Mouse (Mus musculus) thymus, adult 18-20 months (tissue): Measurements from ENCODE around the gene Utp11.

Source experiments
- DNase-seq, 2 experiments: peaks; one replicate each; pipeline ENCODE4 v3.0.0; 2022; ENCODE audit warnings: mixed read lengths in 2 of 2

The Utp11 gene

GRCm38 (mm10) chr4:124670232-124670631 is 23.2 kb downstream of the Utp11 start:
- no peak for DNase-seq

DNA sequence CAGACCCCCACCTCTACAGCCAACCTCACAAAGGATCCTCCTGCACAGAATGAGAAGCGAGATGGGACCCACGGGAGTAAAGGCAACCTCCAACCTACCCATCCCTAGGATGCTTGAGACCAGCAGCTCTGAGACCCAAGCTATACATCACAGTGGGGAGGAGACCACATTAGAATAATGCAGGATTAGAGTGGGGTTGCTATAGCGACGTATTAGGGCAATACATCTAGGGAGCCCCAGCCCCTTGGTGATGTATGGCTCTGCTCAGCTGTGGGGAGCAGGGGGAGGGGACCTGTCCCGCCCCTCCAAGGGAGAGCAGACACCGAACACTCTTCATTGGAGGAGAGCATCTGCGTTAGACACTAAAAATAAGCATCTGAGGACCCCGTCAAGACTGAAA is 25.3 kb downstream of the Utp11 start:
- DNase-seq, result no peak

DNA sequence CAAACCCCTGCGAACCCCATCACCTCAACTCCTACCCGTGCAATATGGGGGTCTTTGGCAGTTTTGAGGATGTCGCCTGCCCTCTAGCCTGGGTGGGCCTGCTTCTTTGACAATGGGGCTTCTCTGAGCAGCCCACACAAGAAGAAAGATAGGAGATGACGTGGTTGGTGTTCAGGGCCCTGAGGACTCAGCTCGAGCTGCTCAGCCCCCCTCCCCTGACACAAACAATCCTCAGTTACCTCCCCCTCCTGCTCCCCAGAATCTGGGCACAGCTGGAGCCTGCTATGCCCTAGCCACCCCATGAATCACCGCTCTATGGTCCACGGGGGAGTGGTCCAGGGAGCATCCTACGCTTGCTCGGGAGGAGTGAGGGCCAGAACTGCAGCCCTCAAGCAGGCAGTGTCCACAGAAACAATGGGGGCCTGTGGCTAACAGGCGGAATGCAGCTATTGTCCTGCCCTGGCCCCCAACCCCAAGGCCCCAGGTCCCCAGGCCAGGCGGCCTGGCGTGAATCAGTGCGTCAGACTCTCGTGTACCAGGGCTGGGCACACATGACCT is 25.8 kb downstream of the Utp11 start:
- no peak for DNase-seq

DNA sequence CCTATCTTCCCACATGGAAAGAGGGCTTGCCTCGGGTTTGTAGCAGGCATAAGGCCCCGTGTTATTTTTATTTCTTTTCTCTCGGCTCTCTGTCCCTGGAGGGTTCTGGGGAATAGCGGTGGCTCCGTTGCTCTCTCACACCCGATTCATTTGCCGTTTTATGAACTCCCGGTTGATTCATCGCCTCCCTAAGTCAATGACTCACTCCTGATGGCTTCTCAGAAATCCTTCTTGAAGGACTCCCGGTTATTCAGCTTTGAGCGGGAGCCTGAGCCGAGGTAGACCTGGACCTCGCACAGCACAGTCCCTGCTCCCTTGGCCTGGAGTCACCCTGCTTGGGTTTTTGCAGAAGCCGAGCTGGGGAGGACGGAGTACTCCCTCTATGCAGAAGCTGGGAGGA is 28.8 kb downstream of the Utp11 start:
- no peak for DNase-seq

GRCm38 (mm10) chr4:124664185-124664584 is 29.2 kb downstream of the Utp11 start:
- no peak for DNase-seq

DNA sequence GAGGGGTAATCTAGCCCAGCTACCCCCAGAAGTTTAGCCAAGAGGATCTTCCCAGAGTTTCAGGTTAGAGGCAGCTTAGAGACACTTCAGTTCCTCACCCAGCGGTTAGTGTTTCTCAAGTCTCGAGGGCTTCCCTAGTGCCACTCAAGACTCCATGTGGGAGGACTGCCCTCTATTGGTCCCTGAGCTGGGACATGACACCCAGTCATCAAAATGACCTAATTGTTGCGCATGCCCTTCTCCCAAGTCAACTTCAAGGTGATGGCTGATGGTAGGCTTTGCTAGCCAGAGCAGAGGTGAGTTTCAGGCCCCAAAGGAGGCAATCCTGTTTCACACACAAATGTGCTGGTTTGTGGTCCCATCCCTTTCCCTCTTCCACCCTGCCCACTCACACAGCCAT is 30.4 kb downstream of the Utp11 start:
- DNase-seq, result no peak

- no peak for DNase-seq
Measured at GRCm38 (mm10) chr4:124660603-124661002, 32.8 kb downstream of the Utp11 start.

DNA sequence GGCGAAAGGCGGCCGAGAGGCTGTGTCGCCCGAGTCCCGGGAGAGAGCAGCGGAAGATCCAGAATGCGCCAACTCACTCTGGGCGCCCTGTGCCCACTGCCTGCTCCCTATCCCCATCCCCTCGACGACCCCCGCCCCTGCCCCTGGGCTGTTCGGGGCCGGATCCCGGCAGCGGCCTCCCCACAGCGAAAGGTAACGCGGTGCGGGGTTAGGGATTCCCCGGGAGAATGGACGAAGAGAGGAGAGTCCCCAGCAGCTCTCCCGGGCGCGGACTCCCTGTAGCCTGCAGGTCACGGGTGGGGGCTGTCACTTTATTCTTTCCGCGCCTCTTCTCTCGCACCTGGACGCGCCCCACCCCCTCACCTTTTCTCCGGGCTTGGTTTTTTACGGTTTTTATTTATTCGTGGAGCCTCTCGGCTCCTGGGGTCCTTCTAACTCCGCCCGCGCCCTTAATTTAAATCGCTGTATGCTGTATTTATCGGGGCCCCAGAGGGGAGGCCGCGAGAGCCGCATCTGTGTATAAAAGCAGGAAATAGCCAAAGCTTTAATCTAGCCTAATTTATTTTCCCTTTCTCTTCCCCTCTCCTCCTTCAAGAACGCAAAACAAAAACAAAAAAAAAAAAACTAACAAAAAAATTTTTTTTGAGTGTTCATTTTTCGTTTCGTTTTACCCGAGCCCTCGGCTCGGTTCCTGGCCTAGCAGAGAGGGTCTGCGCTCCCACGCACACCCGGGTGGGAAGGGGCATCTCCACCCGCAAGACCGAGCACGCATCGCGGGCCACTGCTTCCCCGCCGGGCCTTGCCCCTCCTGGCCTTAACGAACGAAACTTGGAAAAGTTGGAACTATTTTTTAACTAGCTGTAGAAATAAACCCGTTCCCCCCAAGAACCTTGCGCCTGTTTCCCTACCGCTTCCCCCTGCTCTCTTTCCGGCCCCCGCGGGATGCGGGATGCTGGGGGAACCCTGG is 33.9 kb downstream of the Utp11 start:
- DNase-seq, result no peak

DNA sequence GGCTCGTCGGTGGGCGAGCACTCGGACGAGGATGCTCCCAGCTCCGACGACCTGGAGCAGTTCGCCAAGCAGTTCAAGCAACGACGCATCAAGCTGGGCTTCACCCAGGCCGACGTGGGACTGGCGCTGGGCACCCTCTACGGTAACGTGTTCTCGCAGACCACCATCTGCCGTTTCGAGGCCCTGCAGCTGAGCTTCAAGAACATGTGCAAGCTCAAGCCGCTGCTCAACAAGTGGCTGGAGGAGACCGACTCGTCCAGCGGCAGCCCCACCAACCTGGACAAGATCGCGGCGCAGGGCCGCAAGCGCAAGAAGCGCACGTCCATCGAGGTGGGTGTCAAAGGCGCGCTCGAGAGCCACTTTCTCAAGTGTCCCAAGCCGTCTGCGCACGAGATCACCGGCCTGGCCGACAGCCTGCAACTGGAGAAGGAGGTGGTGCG is 35.0 kb downstream of the Utp11 start:
- no peak for DNase-seq

GRCm38 (mm10) chr4:124657781-124658180 is 35.6 kb downstream of the Utp11 start:
- no peak for DNase-seq

DNA sequence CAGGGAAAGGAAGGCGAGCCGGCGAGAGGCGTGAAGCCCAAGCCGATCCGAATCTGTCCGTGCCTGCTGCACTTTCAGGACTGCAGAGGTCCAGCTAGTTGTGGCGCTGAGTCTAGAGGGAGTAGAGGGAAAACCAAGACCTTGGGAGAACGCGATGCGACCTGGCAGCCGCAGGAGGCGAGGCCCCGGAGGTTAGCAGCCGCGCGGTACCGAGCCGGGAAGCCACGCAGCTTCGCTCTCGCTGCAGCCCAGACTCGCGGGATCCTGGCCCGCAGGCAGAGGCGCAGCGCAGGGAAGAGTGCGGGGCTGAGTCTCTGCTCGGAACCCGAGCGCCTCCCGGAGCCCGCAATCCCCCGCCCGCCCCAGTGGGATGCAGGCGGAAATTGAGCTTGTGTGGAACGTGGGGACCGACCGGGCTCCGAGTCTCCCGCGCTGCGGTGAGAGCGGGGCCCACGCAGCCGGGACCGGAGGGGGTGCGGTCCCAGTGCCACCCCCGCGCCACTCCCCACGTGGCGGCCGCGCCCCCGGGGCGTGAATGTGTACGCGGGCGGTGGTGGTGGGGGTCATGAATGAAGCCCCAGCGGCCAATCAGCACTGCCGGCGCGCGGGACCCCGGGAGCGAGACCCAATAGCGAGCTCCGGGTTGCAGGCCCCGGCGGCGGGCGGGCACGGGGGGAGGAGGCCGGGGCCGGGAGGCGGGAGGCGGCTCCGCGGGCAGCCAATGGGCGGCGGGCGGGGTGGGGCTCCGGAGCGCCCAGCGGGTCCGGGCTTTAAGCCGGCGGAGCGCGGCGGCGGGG is 36.3 kb downstream of the Utp11 start:
- peak; percentile 69 to 70 for DNase-seq

GRCm38 (mm10) chr4:124656518-124656853 is 36.9 kb downstream of the Utp11 start, which contains the start of gene Pou3f1:
Gene Pou3f1, plus strand, starts transcription at chr4:124656807.
- DNase-seq, result no peak

DNA sequence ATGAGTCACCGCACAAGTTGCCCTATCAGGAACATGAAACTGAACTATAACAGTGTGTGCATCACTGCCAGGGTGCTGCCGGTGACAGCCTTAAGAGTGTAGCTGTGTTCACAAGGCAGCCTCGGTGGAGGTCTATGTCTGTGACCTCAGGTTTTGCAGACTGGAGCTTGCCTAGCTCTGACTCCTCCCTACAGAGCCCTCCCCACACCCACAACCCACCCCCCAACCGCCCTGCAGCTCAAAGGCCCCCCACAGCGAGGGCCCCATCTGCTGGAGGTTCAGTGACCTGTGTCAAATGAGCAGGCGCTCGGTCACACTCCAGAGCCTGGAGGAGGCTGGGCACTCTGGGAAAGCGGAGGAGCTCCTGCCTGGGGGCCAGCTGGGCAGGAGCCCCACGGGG is 40.5 kb downstream of the Utp11 start:
- DNase-seq, result no peak

GRCm38 (mm10) chr4:124647909-124648308 is 45.5 kb downstream of the Utp11 start:
- no peak for DNase-seq

- no peak for DNase-seq
Measured at GRCm38 (mm10) chr4:124646591-124646990, 46.8 kb downstream of the Utp11 start.

- no peak for DNase-seq
Measured at GRCm38 (mm10) chr4:124644974-124645433, 48.4 kb downstream of the Utp11 start.

GRCm38 (mm10) chr4:124643859-124644258 is 49.5 kb downstream of the Utp11 start:
- DNase-seq, result no peak

GRCm38 (mm10) chr4:124639715-124640114 is 53.7 kb downstream of the Utp11 start:
- no peak for DNase-seq

GRCm38 (mm10) chr4:124633281-124633680 is 60.1 kb downstream of the Utp11 start:
- DNase-seq, result no peak

DNA sequence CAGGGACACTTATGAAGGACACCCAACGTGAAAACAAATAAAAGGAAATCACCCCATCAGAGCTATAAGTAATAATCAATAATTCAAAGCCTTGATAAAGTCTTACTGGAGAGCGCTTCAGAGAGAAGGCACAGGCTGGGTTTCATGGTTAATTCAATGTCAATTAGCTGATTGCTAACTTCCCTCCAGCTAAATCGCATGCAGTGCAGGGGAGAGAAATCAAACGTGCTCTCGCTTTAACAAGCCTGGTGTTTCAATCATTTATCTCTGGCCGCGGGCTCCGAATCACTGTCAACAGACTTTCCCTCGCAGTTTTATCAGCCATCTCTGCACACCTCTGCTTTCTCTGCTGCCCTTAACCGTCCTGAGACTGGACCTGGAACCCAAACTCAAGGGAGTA is 60.5 kb downstream of the Utp11 start:
- DNase-seq, result no peak

- no peak for DNase-seq
Measured at GRCm38 (mm10) chr4:124631456-124631855, 61.9 kb downstream of the Utp11 start.
